Mouse (Mus musculus) brain, embryonic 18.5 days (tissue): ENCODE measurements around the gene Add1.

ENCODE experiments used
- DNase-seq: peaks from one replicate; pipeline ENCODE4 v3.0.0-alpha.2; 2012; ENCODE audit warnings: low read depth, low spot score

Add1 gene

DNA sequence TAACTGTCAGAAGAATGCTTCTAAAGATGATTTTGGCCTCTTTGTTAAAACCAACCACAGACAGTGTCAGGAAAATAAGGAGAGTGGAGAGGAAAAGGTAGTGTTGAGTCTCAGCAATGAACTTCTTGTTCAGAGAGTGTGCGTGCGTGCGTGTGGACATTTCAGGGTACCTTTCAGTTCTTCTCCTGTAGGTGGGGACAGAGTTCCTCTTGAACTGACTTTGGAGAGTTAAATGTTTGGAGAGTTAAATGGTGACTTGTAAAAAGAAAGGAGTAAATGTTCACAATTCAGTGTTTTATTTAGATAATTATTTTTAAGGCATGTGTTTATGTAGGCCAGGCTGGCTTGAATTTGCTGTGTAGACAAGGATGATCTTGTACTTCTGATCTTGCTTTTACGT, 96.8 kb downstream of the Add1 start:
- no peak for DNase-seq
